Mouse (Mus musculus): Measurements from ENCODE around the gene Zfp740.

Gene Zfp740

DNA sequence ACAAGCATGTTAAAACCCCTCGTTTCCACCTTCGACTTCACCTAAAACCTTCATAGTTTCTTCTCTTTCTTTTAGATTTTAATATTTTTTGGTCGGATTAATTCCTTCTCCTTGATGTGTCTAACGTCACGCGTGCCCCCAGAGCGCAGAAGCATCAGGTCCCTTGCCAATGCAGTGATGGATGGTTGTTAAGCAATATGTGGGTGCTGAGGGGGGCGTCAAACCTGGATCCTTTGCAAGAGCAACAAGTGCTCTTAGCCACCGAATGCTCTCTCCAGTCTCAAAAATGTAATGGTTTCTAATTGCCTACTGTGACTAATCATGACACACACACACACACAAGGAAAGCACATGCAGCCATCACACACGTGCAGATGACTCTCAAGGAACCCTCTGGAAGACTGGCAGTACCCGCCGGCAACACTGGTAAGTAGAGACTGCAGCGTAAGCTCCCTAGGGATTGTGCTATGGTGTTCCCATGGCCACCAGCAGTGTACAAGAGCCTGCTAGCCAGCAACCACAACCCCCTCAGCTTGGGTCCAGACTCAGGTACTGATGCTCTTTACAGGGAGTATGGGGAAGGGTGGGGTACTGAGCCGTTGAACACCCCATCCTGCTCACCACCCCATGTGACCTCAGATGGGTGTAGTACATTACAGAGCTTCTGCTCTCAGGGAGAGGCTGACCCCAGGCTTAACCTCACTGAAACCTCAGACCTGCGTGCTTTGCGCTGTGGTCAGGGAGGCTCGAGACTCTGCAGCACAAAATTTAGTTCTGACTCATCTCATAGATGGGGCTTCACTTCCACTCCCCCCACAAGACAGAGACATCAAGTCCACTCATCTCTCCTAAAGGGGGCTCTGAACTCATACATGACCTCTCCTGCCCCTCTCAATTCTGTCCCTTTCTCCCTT is 27.6 kb downstream of the Zfp740 start:
- Histone ChIP-seq H3K36me3 (ENCODE audit: insufficient read depth, low read length) (peaks cover 28% of the 10 kb centered on the region), H3K4me1 (replicated peaks; ENCODE audit: low read depth, low read length) (peaks cover 90% of the 10 kb centered on the region), H3K27me3 (ENCODE audit: insufficient read depth, low read length) (no peaks in the 10 kb centered on the region), H3K9me3 (ENCODE audit: low read length) (no peaks in the 10 kb centered on the region), H3K4me3 (replicated peaks; ENCODE audit: low read length) (peak overlapping the region; percentile 67)
- TF ChIP-seq CTCF (conservative IDR thresholded peaks at IDR 0.05; ENCODE audit: low read length) (no peak), NANOG (IDR thresholded peaks at IDR 0.05; ENCODE audit: borderline replicate concordance, low read length) (no peak), POU5F1 (IDR thresholded peaks at IDR 0.05; ENCODE audit: borderline replicate concordance, low read length) (no peak)

DNA sequence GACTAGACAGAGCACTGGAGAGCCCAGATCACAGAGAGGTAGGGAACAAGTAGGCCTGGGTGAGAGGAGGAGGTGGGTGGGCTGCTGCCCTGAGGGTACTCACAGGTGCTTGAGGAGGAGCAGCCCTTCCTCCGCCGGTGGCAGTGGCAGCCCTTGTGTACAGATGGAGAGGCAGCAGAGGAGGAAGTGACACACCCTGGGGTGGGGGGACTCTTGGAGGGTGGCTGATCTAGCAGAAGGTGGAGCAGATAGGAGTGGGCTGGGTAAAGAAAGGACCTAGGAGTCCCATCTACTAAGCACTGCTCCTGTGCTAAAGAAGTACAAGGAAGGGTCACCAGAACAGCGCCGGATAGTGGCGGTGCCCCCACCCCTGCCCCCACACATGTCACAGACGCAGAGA is 28.7 kb downstream of the Zfp740 start, which contains the start of gene Itgb7:
Gene Itgb7, minus strand, starts transcription at position 197 of the 400 bp plus-strand sequence.
- TF ChIP-seq POU5F1 (IDR thresholded peaks at IDR 0.05; ENCODE audit: borderline replicate concordance, low read length) (no peak), NANOG (IDR thresholded peaks at IDR 0.05; ENCODE audit: borderline replicate concordance, low read length) (no peak), CTCF (conservative IDR thresholded peaks at IDR 0.05; ENCODE audit: low read length) (no peak)
- Histone ChIP-seq H3K4me3 (replicated peaks; ENCODE audit: low read length) (peak within 1 kb of the TSS; percentile 67), H3K9me3 (ENCODE audit: low read length) (no peaks in the 10 kb centered on the region), H3K27me3 (ENCODE audit: insufficient read depth, low read length) (no peaks in the 10 kb centered on the region), H3K36me3 (ENCODE audit: insufficient read depth, low read length) (peaks cover 39% of the 10 kb centered on the region), H3K4me1 (replicated peaks; ENCODE audit: low read depth, low read length) (peaks cover 97% of the 10 kb centered on the region)

DNA sequence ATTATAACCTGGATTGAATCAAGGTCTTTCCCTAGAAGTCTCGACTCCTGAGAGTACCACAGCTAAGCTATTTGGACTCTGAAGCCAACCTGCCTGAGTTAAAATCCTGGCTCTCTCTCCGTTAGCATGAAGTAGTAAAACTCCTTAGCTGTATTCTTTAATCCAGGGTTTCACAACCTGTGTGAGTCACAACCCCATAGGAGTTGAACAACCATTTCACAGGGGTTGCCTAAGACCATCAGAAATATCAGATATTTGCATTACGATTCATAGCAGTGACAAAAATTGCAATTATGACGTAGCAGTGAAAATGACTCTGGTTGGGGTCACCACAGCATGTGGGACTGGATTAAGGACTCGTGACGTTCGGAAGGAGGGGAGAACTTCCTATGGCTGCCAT is 29.7 kb downstream of the Zfp740 start:
- H3K36me3 ChIP-seq (ENCODE audit: insufficient read depth, low read length), result peaks cover 44% of the 10 kb centered on the region
- peaks cover 97% of the 10 kb centered on the region for H3K4me1 ChIP-seq (replicated peaks; ENCODE audit: low read depth, low read length)
- H3K4me3 ChIP-seq (replicated peaks; ENCODE audit: low read length), result no peak overlapping the region
- TF ChIP-seq CTCF (conservative IDR thresholded peaks at IDR 0.05; ENCODE audit: low read length) (no peak), NANOG (IDR thresholded peaks at IDR 0.05; ENCODE audit: borderline replicate concordance, low read length) (no peak), POU5F1 (IDR thresholded peaks at IDR 0.05; ENCODE audit: borderline replicate concordance, low read length) (no peak)
- H3K27me3 ChIP-seq (ENCODE audit: insufficient read depth, low read length), result no peaks in the 10 kb centered on the region
- no peaks in the 10 kb centered on the region for H3K9me3 ChIP-seq (ENCODE audit: low read length)

DNA sequence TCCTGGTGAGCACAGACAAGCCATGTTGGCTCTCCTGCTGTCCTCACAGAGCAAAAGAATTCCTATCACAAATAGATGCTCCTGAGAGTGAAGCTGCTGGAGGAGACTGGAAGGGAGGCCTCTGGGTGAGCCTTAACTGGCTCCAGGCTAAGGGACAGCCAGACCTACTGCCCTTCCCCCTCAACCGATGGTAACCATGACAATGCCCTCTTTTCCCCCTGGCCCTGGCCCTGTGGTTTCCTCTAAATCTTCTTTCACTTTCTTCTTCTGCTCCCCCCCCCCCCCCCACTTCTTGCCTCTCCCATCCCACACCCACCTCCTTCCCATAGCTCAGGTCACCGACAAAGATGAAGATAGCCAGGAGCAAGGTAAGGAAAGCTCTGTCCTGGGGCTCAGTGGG is 30.8 kb downstream of the Zfp740 start:
- TF ChIP-seq POU5F1 (IDR thresholded peaks at IDR 0.05; ENCODE audit: borderline replicate concordance, low read length) (no peak), CTCF (conservative IDR thresholded peaks at IDR 0.05; ENCODE audit: low read length) (no peak)
- Histone ChIP-seq H3K27me3 (ENCODE audit: insufficient read depth, low read length) (no peaks in the 10 kb centered on the region), H3K36me3 (ENCODE audit: insufficient read depth, low read length) (peaks cover 56% of the 10 kb centered on the region), H3K4me1 (replicated peaks; ENCODE audit: low read depth, low read length) (peaks cover 97% of the 10 kb centered on the region), H3K4me3 (replicated peaks; ENCODE audit: low read length) (peak overlapping the region; percentile 74), H3K9me3 (ENCODE audit: low read length) (no peaks in the 10 kb centered on the region)

DNA sequence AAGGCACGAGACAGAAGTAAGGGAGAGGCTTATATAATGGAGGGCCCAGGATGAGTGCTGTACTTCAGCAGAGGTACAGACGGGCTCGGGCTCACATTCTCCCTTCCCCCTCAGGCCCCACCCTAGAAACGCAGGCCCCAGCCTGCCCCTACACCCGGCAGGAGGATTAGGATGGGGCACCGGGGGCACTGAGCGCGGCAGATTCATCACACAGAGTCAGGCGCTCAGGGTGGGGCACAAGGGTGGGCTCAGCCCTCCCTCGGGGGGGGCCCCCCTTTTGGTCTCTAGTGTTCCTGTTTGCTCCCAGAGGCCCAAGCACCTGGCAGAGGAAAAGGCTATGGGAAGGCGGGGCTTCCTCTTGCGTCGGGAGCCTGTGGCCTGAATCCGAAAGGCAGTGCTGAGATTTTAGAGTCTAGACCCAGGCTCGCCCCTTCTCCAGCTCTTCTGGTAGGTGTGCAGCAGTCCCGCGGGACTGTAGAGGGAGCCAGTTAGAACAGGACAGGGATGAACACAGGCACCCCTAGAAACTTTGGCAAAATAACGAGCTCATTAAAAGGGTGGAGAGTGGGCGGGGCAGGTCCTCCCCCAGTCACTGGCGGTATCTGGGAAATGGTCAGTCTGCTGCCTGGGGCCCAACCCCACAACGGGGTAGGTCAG is 32.5 kb downstream of the Zfp740 start:
- H3K4me1 ChIP-seq (replicated peaks; ENCODE audit: low read depth, low read length), result peaks cover 97% of the 10 kb centered on the region
- no peaks in the 10 kb centered on the region for H3K9me3 ChIP-seq (ENCODE audit: low read length)
- H3K4me3 ChIP-seq (replicated peaks; ENCODE audit: low read length), result peak overlapping the region; percentile 74
- TF ChIP-seq CTCF (conservative IDR thresholded peaks at IDR 0.05; ENCODE audit: low read length), result no peak
- no peaks in the 10 kb centered on the region for H3K27me3 ChIP-seq (ENCODE audit: insufficient read depth, low read length)
- H3K36me3 ChIP-seq (ENCODE audit: insufficient read depth, low read length), result peaks cover 70% of the 10 kb centered on the region

- Histone ChIP-seq H3K9me3 (ENCODE audit: low read length) (no peaks in the 10 kb centered on the region), H3K36me3 (ENCODE audit: insufficient read depth, low read length) (peaks cover 82% of the 10 kb centered on the region), H3K4me3 (replicated peaks; ENCODE audit: low read length) (peak overlapping the region; percentile 94), H3K4me1 (replicated peaks; ENCODE audit: low read depth, low read length) (peaks cover 96% of the 10 kb centered on the region), H3K27me3 (ENCODE audit: insufficient read depth, low read length) (no peaks in the 10 kb centered on the region)
- TF ChIP-seq CTCF (conservative IDR thresholded peaks at IDR 0.05; ENCODE audit: low read length), result no peak
- TF ChIP-seq NANOG (IDR thresholded peaks at IDR 0.05; ENCODE audit: borderline replicate concordance, low read length), result no peak
- no peak for TF ChIP-seq POU5F1 (IDR thresholded peaks at IDR 0.05; ENCODE audit: borderline replicate concordance, low read length)
Observed at GRCm38 (mm10) chr15:102238543-102239259, 35.7 kb downstream of the Zfp740 start.

GRCm38 (mm10) chr15:102239260-102239590 is 36.2 kb downstream of the Zfp740 start:
- no peak for TF ChIP-seq POU5F1 (IDR thresholded peaks at IDR 0.05; ENCODE audit: borderline replicate concordance, low read length)
- no peak for TF ChIP-seq NANOG (IDR thresholded peaks at IDR 0.05; ENCODE audit: borderline replicate concordance, low read length)
- TF ChIP-seq CTCF (conservative IDR thresholded peaks at IDR 0.05; ENCODE audit: low read length), result peak; percentile 71
- peaks cover 96% of the 10 kb centered on the region for H3K4me1 ChIP-seq (replicated peaks; ENCODE audit: low read depth, low read length)
- peaks cover 77% of the 10 kb centered on the region for H3K36me3 ChIP-seq (ENCODE audit: insufficient read depth, low read length)
- H3K9me3 ChIP-seq (ENCODE audit: low read length), result no peaks in the 10 kb centered on the region
- peak overlapping the region; percentile 94 for H3K4me3 ChIP-seq (replicated peaks; ENCODE audit: low read length)
- H3K27me3 ChIP-seq (ENCODE audit: insufficient read depth, low read length), result no peaks in the 10 kb centered on the region

DNA sequence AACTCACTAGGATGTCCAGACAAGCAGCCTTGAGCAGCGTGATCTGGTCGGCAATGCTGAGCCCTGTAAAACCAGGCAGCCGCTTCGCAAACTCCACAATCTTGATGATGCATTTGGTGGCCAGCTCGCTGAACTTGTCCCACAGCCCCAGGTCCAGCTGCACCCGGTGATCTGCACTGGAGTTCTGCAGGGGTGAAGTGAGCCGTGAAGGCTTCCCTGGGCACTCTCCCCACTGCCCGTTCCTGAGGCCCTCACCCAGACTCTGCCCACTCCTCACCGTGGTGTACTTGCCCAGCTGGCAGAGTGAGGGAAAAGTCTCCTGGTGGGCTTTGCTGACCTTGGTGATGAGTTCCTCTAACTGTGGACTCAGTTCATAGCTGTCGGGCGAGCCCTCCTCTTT is 36.8 kb downstream of the Zfp740 start:
- TF ChIP-seq CTCF (conservative IDR thresholded peaks at IDR 0.05; ENCODE audit: low read length), result no peak
- TF ChIP-seq POU5F1 (IDR thresholded peaks at IDR 0.05; ENCODE audit: borderline replicate concordance, low read length), result no peak
- TF ChIP-seq NANOG (IDR thresholded peaks at IDR 0.05; ENCODE audit: borderline replicate concordance, low read length), result no peak
- H3K4me1 ChIP-seq (replicated peaks; ENCODE audit: low read depth, low read length), result peaks cover 93% of the 10 kb centered on the region

More for the DNA sequence above, 36.8 kb downstream of the Zfp740 start:
- H3K4me3 ChIP-seq (replicated peaks; ENCODE audit: low read length), result peak overlapping the region; percentile 94
- no peaks in the 10 kb centered on the region for H3K9me3 ChIP-seq (ENCODE audit: low read length)
- H3K27me3 ChIP-seq (ENCODE audit: insufficient read depth, low read length), result no peaks in the 10 kb centered on the region
- peaks cover 71% of the 10 kb centered on the region for H3K36me3 ChIP-seq (ENCODE audit: insufficient read depth, low read length)

All from E14TG2a.4 (cell line).